Mouse (Mus musculus) testis, adult 2 months (tissue): ENCODE results near the gene Gm20388.

Experiments
- CTCF ChIP-seq: fragments of 200-500 bp; IDR thresholded peaks from 2 replicates; pipeline ENCODE4 v1.5.1; 2012; ENCODE audit warnings: low read depth, mild to moderate bottlenecking, inconsistent platforms, low read length, moderate library complexity; ENCODE audit not compliant: control insufficient read depth, insufficient read depth, insufficient replicate concordance
- POLR2A ChIP-seq: fragments of 200-500 bp; IDR thresholded peaks from 2 replicates; pipeline ENCODE4 v1.6.1; 2012; ENCODE audit warnings: low read depth, mild to moderate bottlenecking, inconsistent platforms, low read length, moderate library complexity; ENCODE audit not compliant: control insufficient read depth

GRCm38 (mm10) chr8:123224278-123225266 is 3313.9 kb downstream of the Gm20388 start, which contains the start of gene Cdk10:
- no peak for TF ChIP-seq CTCF
- TF ChIP-seq POLR2A = peak; percentile 97
